Mouse (Mus musculus): ENCODE measurements around the gene Plcg1.

The Plcg1 gene

GRCm38 (mm10) chr2:160771325-160772276 lies 40.5 kb downstream of the Plcg1 start:
- DNase-seq, result no peak

- DNase-seq, result no peak
Observed at GRCm38 (mm10) chr2:160778034-160778433, 46.9 kb downstream of the Plcg1 start.

- no peak for DNase-seq
Observed at GRCm38 (mm10) chr2:160780154-160780833, 49.2 kb downstream of the Plcg1 start.

- no peak for DNase-seq
Observed at GRCm38 (mm10) chr2:160780834-160781219, 49.7 kb downstream of the Plcg1 start.

GRCm38 (mm10) chr2:160786333-160786732 lies 55.2 kb downstream of the Plcg1 start:
- DNase-seq, result no peak

- DNase-seq, result no peak
Observed at GRCm38 (mm10) chr2:160789046-160789445, 57.9 kb downstream of the Plcg1 start.

GRCm38 (mm10) chr2:160789741-160790140 lies 58.6 kb downstream of the Plcg1 start:
- no peak for DNase-seq

- no peak for DNase-seq
Observed at GRCm38 (mm10) chr2:160793117-160793516, 62.0 kb downstream of the Plcg1 start.

- peak; percentile 87 for DNase-seq
Observed at GRCm38 (mm10) chr2:160796973-160797372, 65.9 kb downstream of the Plcg1 start.

GRCm38 (mm10) chr2:160798206-160798605 lies 67.1 kb downstream of the Plcg1 start:
- DNase-seq, result peak; percentile 33

- DNase-seq, result no peak
Observed at GRCm38 (mm10) chr2:160800967-160801366, 69.9 kb downstream of the Plcg1 start.

GRCm38 (mm10) chr2:160802326-160802725 lies 71.2 kb downstream of the Plcg1 start:
- no peak for DNase-seq

GRCm38 (mm10) chr2:160804794-160805527 lies 73.9 kb downstream of the Plcg1 start:
- peak; percentile 88 for DNase-seq

- peak; percentile 86 for DNase-seq
Observed at GRCm38 (mm10) chr2:160806091-160806521, 75.0 kb downstream of the Plcg1 start.

- peak; percentile 39 for DNase-seq
Observed at GRCm38 (mm10) chr2:160810376-160810775, 79.3 kb downstream of the Plcg1 start.

- DNase-seq, result no peak
Observed at GRCm38 (mm10) chr2:160810802-160811201, 79.7 kb downstream of the Plcg1 start.
